Mouse (Mus musculus): ENCODE measurements around the gene Ppa2.

DNA sequence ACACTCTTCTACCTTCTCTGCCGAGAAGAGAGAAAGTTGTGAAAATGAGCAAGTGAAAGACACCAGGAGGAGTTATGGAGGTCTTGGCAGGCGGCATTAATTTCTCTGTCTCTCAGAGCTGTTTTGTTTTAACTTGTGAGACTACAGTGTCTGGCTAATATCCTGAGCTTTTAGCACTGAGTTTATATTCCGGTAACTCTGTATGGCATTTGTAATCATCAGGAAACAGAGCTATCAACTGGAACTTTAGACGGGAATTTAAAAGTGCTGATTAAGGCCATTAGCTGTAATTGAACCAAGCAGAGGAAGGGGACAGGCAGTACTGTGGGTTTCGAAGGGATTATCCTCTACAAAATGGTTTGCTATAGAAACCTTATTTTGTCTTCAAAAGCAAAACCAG is 25.3 kb upstream of the Ppa2 start:
- TF ChIP-seq POLR2A (IDR thresholded peaks at IDR 0.05; ENCODE audit: low read depth, low read length): no peak
- TF ChIP-seq CTCF (conservative IDR thresholded peaks at IDR 0.05; ENCODE audit: insufficient read depth, insufficient read length, low read depth, low read length): no peak
